Mouse (Mus musculus) layer of hippocampus, postnatal 14 days (tissue): ENCODE results near the gene Scai. TPM values are rescaled to one million over a fixed set of nuclear protein-coding genes. Genes with fewer than 3 reads are reported as not detected.
"Not testable (repeated sequence)": the region's sequence is repeated elsewhere in the genome, so short reads cannot be mapped to it uniquely, and the experiment has no call there.

Experiments used
- DNase-seq, 2 experiments: peaks; one replicate each; pipeline ENCODE4 v3.0.0; 2021 to 2022; ENCODE audit warnings: low spot score in 2 of 2, mixed read lengths in 1 of 2
- total RNA-seq, 2 experiments: library from RNA; stranded (reverse); gene quantifications; 2 replicates each; pipeline ENCODE4 v1.2.3; 2021

The Scai gene
- total RNA-seq, 2 experiments from 2014 or later = 75.4 to 78.3 TPM

- DNase-seq = no peak
Observed at GRCm38 (mm10) chr2:39140586-39141455, 49.7 kb downstream of the Scai start.

- DNase-seq = peak in 1 of 2 experiments; percentile 46
Observed at GRCm38 (mm10) chr2:39129526-39130326, 60.8 kb downstream of the Scai start.

GRCm38 (mm10) chr2:39124167-39124566, 66.4 kb downstream of the Scai start:
- no peak for DNase-seq

GRCm38 (mm10) chr2:39121137-39121536, 69.4 kb downstream of the Scai start:
- DNase-seq = no peak

GRCm38 (mm10) chr2:39116583-39116982, 74.0 kb downstream of the Scai start:
- no peak for DNase-seq

- DNase-seq = no peak
Observed at GRCm38 (mm10) chr2:39114093-39114492, 76.4 kb downstream of the Scai start.

GRCm38 (mm10) chr2:39110514-39110913, 80.0 kb downstream of the Scai start:
- no peak for DNase-seq

GRCm38 (mm10) chr2:39109712-39110111, 80.8 kb downstream of the Scai start:
- DNase-seq = not testable (repeated sequence)

GRCm38 (mm10) chr2:39099951-39100350, 90.6 kb downstream of the Scai start:
- not testable (repeated sequence) for DNase-seq

GRCm38 (mm10) chr2:39097993-39098392, 92.5 kb downstream of the Scai start:
- DNase-seq = no peak

GRCm38 (mm10) chr2:39091966-39092365, 98.6 kb downstream of the Scai start:
- DNase-seq = no peak

GRCm38 (mm10) chr2:39082706-39083105, 107.8 kb downstream of the Scai start:
- DNase-seq = no peak

GRCm38 (mm10) chr2:39070666-39071065, 119.9 kb downstream of the Scai start:
- DNase-seq = no peak

GRCm38 (mm10) chr2:39069096-39069495, 121.4 kb downstream of the Scai start:
- no peak for DNase-seq

GRCm38 (mm10) chr2:39065400-39065987, 125.0 kb downstream of the Scai start, which contains the start of gene Golga1:
Gene Golga1, minus strand, starts transcription at chr2:39065541.
- peak; percentile 86 to 91 for DNase-seq

- DNase-seq = no peak
Observed at GRCm38 (mm10) chr2:39064687-39065399, 125.7 kb downstream of the Scai start.

GRCm38 (mm10) chr2:39048515-39048914, 142.0 kb downstream of the Scai start:
- DNase-seq = no peak

- DNase-seq = no peak
Observed at GRCm38 (mm10) chr2:39040215-39040614, 150.3 kb downstream of the Scai start.

GRCm38 (mm10) chr2:39031611-39032010, 158.9 kb downstream of the Scai start:
- DNase-seq = peak in 1 of 2 experiments; percentile 39

GRCm38 (mm10) chr2:39020004-39020403, 170.5 kb downstream of the Scai start:
- no peak for DNase-seq

GRCm38 (mm10) chr2:39016581-39016980, 174.0 kb downstream of the Scai start:
- DNase-seq = no peak
